Mouse (Mus musculus) right cerebral cortex, postnatal 36 days (tissue): ENCODE data around the gene Acot5.
"Not testable (repeated sequence)": the region's sequence is repeated elsewhere in the genome, so short reads cannot be mapped to it uniquely, and the experiment has no call there.

Source experiments
- DNase-seq, 2 experiments: peaks; one replicate each; pipeline ENCODE4 v3.0.0; 2022; ENCODE audit warnings: low spot score in 2 of 2, mixed read lengths in 1 of 2

The Acot5 gene

DNA sequence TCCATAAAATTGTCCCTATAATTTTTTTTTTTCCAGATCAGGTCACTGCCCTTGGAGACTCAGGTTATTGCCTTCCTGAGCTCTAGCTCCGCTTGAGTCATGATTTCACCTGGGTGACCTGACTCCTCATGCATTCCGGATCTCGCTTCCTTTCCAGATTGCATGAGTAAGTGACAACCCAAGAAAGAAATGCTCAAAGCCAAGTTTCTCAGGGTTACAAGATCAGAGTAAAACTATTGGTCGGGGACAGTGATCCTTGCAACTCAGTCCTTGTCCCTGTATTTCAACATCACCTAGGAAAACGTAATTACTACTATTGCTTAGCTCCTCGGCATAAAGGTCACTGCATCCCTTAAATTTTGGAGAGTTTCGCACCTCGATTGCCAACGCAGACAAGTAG lies at the start of gene Acot5:
Acot5 (plus strand) TSS at position 340 of the 400 bp plus-strand sequence.
- no peak for DNase-seq

GRCm38 (mm10) chr12:84020528-84020927 lies 48.6 kb upstream of the Acot5 start:
- not testable (repeated sequence) for DNase-seq

- not testable (repeated sequence) for DNase-seq
These were observed 46.9 kb upstream of the Acot5 start for GRCm38 (mm10) chr12:84022266-84022665.

- DNase-seq: no peak
These were observed 45.9 kb upstream of the Acot5 start for GRCm38 (mm10) chr12:84023052-84023745.

DNA sequence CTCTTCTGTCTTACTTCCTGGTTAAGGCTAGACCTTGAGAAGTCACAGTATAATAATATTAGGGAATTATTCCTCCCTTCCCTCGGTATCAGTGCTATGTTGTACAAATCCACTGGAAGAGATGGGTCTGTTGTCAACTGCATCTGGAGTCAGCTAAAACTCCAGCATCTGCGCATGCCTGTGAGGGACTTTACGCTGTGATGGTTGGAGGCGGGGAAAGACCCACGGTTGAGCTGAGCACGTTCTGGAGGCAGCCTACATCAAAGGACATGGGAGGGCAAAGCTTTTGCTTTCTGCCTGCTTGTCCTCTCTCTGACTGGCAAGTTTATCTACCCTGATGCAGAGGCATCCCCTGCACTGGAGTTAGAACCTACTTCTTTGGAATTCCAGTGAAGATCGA lies 43.2 kb upstream of the Acot5 start:
- DNase-seq: no peak

- not testable (repeated sequence) for DNase-seq
These were observed 40.8 kb upstream of the Acot5 start for GRCm38 (mm10) chr12:84028328-84028727.

- DNase-seq: not testable (repeated sequence)
These were observed 40.1 kb upstream of the Acot5 start for GRCm38 (mm10) chr12:84029043-84029442.

- peak; percentile 61 to 62 for DNase-seq
These were observed 38.3 kb upstream of the Acot5 start for GRCm38 (mm10) chr12:84030659-84031332.

DNA sequence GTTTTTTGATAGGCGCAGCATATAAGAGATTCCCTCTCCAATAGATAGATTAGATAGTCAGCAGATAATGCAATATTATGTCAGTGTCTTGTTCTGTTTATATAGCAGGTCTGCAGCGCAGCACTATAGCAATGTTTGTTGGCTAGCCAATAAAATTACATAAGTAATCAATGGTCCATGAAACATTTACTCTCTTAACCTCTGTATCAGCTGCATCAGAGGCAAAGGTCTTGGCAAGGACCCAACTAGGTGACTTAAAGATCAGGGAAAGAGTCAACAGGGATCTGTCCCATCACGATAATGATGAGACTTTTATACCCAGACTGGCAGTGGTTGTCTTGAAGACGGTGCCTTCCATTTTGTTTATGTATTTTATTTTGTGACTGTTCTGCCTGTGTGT lies 36.3 kb upstream of the Acot5 start:
- no peak for DNase-seq

DNA sequence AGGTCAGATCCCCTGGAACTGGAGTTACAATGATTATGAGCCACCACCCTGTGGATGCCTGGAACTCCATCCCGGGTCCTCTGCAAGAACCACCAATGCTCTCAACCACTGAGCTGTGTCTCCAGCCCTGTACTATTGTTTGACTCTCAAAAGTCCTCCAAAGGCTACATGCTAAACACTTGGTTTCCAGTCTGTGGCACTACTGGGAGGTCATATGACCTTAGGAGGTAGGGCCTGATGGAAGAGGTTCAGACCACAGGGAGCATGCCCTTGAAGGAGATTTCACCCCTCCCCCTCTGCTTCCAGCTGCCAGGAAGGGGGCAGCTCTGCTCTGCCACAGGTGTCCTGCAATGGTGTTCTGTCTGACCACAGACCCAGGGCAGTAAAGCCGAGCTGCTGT lies 35.8 kb upstream of the Acot5 start:
- not testable (repeated sequence) for DNase-seq

DNA sequence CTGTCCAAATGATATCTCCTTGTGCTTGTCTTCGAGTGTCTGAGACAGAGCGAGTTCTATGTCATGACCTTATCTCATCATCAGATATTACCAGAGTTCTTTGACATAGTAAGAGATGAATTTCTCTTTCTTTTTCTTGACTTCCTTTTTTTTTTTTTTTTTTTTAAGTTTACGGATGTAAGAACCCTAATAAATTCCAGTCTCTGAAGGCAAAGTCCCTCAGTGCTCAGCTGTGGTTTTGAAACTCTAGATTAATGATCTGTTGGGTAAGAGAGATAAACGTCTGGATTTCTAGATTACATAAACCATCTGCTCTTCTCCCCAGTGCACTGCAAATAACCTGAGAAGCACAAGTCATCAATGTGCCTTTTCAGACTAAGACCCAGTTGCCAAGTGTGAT lies 35.0 kb upstream of the Acot5 start:
- no peak for DNase-seq

- DNase-seq: not testable (repeated sequence)
These were observed 30.9 kb upstream of the Acot5 start, which contains the start of gene Acot4 for GRCm38 (mm10) chr12:84038241-84038640. Acot4 (plus strand) TSS chr12:84038379.

GRCm38 (mm10) chr12:84038691-84039111 lies 30.4 kb upstream of the Acot5 start, which contains the start of gene Gm49366:
Gm49366 (plus strand) TSS chr12:84038935.
- DNase-seq: peak in 1 of 2 experiments; percentile 3

DNA sequence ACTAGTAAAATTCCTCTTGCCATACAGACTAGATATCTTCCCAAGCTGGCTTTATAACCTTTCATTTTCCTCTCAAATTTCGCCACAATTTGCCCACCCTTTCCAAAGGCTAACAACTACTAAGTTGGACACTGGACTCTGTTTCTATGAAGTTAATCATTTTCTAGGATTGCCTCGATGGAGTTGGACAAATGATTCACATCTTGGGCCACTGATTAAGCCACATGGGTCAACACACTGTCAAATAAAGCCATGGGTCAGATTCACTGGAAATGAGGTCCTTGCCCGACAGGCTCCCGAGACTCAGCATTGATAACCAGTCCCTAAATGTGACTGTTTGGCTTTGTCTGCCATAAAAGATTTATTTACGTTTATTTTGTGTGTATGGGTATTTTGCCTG lies 26.9 kb upstream of the Acot5 start:
- no peak for DNase-seq

- no peak for DNase-seq
These were observed 25.1 kb upstream of the Acot5 start for GRCm38 (mm10) chr12:84044045-84044444.

- no peak for DNase-seq
These were observed 22.2 kb upstream of the Acot5 start for GRCm38 (mm10) chr12:84046906-84047305.

DNA sequence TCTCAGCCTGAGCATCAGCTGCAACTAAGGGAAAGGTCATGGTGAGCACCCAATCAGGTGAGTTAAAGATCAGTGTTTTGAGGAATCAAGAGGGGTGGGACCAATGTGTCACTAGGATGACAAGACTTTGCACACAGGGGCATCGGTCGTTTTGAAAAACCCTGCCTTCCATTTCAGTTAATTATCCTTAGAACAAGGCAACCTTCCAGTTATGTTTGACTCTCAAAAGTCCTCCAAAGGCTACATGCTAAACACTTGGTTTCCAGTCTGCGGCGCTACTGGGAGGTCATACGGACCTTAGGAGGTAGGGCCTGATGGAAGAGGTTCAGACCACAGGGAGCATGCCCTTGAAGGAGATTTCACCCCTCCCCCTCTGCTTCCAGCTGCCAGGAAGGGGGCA lies 18.4 kb upstream of the Acot5 start:
- not testable (repeated sequence) for DNase-seq

DNA sequence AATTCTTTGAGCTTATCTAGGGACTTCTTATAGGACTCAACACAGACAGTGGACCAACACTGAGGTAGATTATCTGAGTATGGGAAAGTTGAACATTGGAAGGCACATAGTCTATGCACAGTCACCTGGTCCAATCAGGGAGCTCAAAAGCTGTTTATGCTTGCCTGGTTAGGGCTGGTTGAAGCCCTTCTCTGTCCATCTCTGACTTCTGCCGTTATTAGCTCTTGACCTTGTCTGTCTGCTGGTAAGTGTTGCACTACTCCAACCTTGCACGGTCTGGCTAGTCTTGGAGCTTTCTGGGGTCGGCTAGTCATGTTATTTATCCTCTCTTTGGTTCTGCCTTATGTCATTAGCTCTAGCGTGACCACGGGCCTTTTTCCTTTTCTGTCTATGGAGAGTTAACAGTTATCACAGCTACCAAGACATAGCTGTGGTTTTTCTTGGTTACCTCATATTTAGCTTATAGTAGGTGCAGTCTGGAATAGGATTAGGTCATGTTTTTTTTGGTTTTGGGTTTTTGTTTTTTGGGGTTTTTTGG lies 17.1 kb upstream of the Acot5 start, which contains the start of gene Acot3:
Acot3 (plus strand) TSS at position 208 of the 538 bp plus-strand sequence.
- DNase-seq: no peak

DNA sequence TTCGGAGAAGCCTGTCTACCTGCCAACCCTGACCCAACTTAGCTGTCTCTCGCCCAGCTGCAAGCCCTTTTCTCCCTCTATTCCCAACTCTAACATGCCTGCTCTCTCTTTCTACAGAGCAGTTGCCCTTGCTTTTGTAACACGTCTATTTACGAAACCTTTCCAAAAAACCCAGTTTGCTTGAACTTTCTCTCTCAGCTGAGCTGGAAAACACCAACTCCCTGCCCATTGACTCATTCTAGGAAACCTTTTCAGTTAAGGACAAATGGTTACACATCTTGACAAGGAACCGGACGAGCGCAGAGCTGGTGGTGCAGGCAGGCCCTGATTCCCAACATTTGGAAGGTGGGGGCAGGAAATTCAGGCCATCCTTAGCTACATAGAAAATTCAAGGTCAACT lies 16.5 kb upstream of the Acot5 start:
- DNase-seq: no peak

DNA sequence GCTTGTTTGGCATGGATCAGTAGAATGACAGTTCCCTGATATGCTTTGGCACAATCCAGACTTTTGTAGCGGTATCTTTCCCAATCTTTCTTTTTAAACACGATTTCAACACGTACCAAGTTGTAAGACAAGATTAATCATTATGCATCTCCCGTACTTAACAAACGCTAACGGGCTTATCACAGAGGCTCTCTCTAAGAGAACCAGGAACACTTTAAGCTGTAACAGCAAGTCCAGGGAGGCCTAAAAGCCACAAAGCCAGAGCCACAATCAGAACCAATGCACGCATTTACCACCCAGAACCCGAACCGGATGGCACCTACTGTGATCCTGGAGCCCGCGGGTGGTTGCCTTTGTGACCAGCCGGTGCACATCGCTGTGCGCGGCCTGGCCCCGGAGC lies 16.0 kb upstream of the Acot5 start:
- no peak for DNase-seq

DNA sequence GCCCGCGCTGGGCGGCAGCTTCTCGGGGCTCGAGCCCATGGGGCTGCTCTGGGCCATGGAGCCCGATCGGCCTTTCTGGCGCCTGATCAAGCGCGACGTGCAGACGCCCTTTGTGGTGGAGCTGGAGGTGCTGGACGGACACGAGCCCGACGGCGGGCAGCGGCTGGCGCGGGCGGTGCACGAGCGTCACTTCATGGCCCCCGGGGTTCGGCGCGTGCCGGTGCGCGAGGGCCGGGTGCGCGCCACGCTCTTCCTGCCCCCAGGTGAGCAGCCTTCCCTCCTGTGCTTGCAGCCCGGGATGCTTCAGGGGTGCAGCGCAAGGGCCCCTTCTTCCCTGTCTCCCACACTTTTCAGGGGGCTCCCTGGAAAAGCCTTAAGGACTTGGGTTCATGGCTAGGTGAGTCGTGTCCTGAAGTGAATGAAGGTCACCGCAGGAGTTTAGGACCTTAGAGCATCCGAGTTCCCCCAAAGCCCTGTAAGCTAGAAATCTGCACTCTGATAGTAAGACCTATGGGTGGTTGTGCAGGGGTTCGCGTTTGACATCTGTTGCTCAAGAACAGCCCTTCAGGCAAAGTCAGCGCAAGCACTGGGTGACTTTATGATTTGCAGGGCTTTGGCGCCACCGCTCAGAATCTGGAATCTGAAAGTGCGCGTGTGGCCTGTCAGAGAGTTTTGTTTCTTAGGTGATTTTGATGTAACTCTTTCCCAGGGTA lies 15.3 kb upstream of the Acot5 start:
- DNase-seq: no peak

GRCm38 (mm10) chr12:84060946-84061345 lies 8.2 kb upstream of the Acot5 start:
- DNase-seq: no peak
